Mouse (Mus musculus): ENCODE data around the gene Gtdc1. TPM values are rescaled to one million over a fixed set of nuclear protein-coding genes. Genes with fewer than 3 reads are reported as not detected.

Gtdc1 gene
- polyA plus RNA-seq, 1 experiment: 7.2 TPM

GRCm38 (mm10) chr2:44554716-44555115, 372.7 kb downstream of the Gtdc1 start:
- H3K4me3 ChIP-seq (ENCODE audit: insufficient read depth, low read depth, low read length): no peak overlapping the region
- TF ChIP-seq CTCF (conservative IDR thresholded peaks at IDR 0.05; ENCODE audit: insufficient read depth, insufficient read length, low read depth, low read length) (no peak), POLR2A (IDR thresholded peaks at IDR 0.05; ENCODE audit: low read depth, low read length) (no peak)
- H3K27ac ChIP-seq (ENCODE audit: insufficient read depth, low read depth, low read length): no peak overlapping the region
- H3K27me3 ChIP-seq (replicated peaks; ENCODE audit: control insufficient read depth, insufficient read depth, low read length): no peaks in the 10 kb centered on the region
- H3K4me1 ChIP-seq (ENCODE audit: control insufficient read depth, insufficient read depth, low read length): peaks cover 2% of the 10 kb centered on the region; the same call in 1 of the 2 replicates
- 76% methylated on average over 3 of the region's 3 CpGs for WGBS
- no peaks in the 10 kb centered on the region for H3K36me3 ChIP-seq (ENCODE audit: control insufficient read depth, insufficient read depth, low read length)
- DNase-seq: no peak

- peak overlapping the region; percentile 82 for H3K27ac ChIP-seq (ENCODE audit: insufficient read depth, low read depth, low read length)
- DNase-seq: peak; percentile 72
- no peaks in the 10 kb centered on the region for H3K27me3 ChIP-seq (replicated peaks; ENCODE audit: control insufficient read depth, insufficient read depth, low read length)
- H3K36me3 ChIP-seq (ENCODE audit: control insufficient read depth, insufficient read depth, low read length): no peaks in the 10 kb centered on the region
- no peak for TF ChIP-seq POLR2A (IDR thresholded peaks at IDR 0.05; ENCODE audit: low read depth, low read length)
- no peak for TF ChIP-seq CTCF (conservative IDR thresholded peaks at IDR 0.05; ENCODE audit: insufficient read depth, insufficient read length, low read depth, low read length)
- WGBS: 71% methylated on average over 6 of the region's 6 CpGs
- H3K4me1 ChIP-seq (ENCODE audit: control insufficient read depth, insufficient read depth, low read length): no peaks in the 10 kb centered on the region
- H3K4me3 ChIP-seq (ENCODE audit: insufficient read depth, low read depth, low read length): no peak overlapping the region
These were observed 378.1 kb downstream of the Gtdc1 start for GRCm38 (mm10) chr2:44549311-44549710.

- Histone ChIP-seq H3K4me3 (ENCODE audit: insufficient read depth, low read depth, low read length) (no peak overlapping the region), H3K27ac (ENCODE audit: insufficient read depth, low read depth, low read length) (no peak overlapping the region), H3K36me3 (ENCODE audit: control insufficient read depth, insufficient read depth, low read length) (no peaks in the 10 kb centered on the region), H3K4me1 (ENCODE audit: control insufficient read depth, insufficient read depth, low read length) (peaks cover 2% of the 10 kb centered on the region; the same call in 1 of the 2 replicates), H3K27me3 (replicated peaks; ENCODE audit: control insufficient read depth, insufficient read depth, low read length) (no peaks in the 10 kb centered on the region)
- no peak for TF ChIP-seq CTCF (conservative IDR thresholded peaks at IDR 0.05; ENCODE audit: insufficient read depth, insufficient read length, low read depth, low read length)
- TF ChIP-seq POLR2A (IDR thresholded peaks at IDR 0.05; ENCODE audit: low read depth, low read length): no peak
- no peak for DNase-seq
These were observed 384.7 kb downstream of the Gtdc1 start for GRCm38 (mm10) chr2:44542775-44543174.

GRCm38 (mm10) chr2:44541726-44542125, 385.7 kb downstream of the Gtdc1 start:
- peaks cover 2% of the 10 kb centered on the region; the same call in 1 of the 2 replicates for H3K4me1 ChIP-seq (ENCODE audit: control insufficient read depth, insufficient read depth, low read length)
- no peaks in the 10 kb centered on the region for H3K36me3 ChIP-seq (ENCODE audit: control insufficient read depth, insufficient read depth, low read length)
- 72% methylated on average over 6 of the region's 6 CpGs for WGBS
- H3K4me3 ChIP-seq (ENCODE audit: insufficient read depth, low read depth, low read length): no peak overlapping the region
- H3K27ac ChIP-seq (ENCODE audit: insufficient read depth, low read depth, low read length): no peak overlapping the region
- H3K27me3 ChIP-seq (replicated peaks; ENCODE audit: control insufficient read depth, insufficient read depth, low read length): no peaks in the 10 kb centered on the region
- TF ChIP-seq POLR2A (IDR thresholded peaks at IDR 0.05; ENCODE audit: low read depth, low read length): no peak
- no peak for TF ChIP-seq CTCF (conservative IDR thresholded peaks at IDR 0.05; ENCODE audit: insufficient read depth, insufficient read length, low read depth, low read length)
- DNase-seq: no peak

- H3K36me3 ChIP-seq (ENCODE audit: control insufficient read depth, insufficient read depth, low read length): no peaks in the 10 kb centered on the region
- no peaks in the 10 kb centered on the region for H3K27me3 ChIP-seq (replicated peaks; ENCODE audit: control insufficient read depth, insufficient read depth, low read length)
- TF ChIP-seq CTCF (conservative IDR thresholded peaks at IDR 0.05; ENCODE audit: insufficient read depth, insufficient read length, low read depth, low read length) (no peak), POLR2A (IDR thresholded peaks at IDR 0.05; ENCODE audit: low read depth, low read length) (no peak)
- peaks cover 2% of the 10 kb centered on the region; the same call in 1 of the 2 replicates for H3K4me1 ChIP-seq (ENCODE audit: control insufficient read depth, insufficient read depth, low read length)
- no peak overlapping the region for H3K4me3 ChIP-seq (ENCODE audit: insufficient read depth, low read depth, low read length)
- no peak overlapping the region for H3K27ac ChIP-seq (ENCODE audit: insufficient read depth, low read depth, low read length)
- WGBS: 57% methylated on average over 6 of the region's 6 CpGs
- peak; percentile 89 for DNase-seq
These were observed 386.6 kb downstream of the Gtdc1 start for GRCm38 (mm10) chr2:44540881-44541280.

- WGBS: 84% methylated on average over 5 of the region's 5 CpGs
- no peak for TF ChIP-seq CTCF (conservative IDR thresholded peaks at IDR 0.05; ENCODE audit: insufficient read depth, insufficient read length, low read depth, low read length)
- no peak for TF ChIP-seq POLR2A (IDR thresholded peaks at IDR 0.05; ENCODE audit: low read depth, low read length)
- no peak for DNase-seq
- Histone ChIP-seq H3K27me3 (replicated peaks; ENCODE audit: control insufficient read depth, insufficient read depth, low read length) (no peaks in the 10 kb centered on the region), H3K36me3 (ENCODE audit: control insufficient read depth, insufficient read depth, low read length) (no peaks in the 10 kb centered on the region), H3K27ac (ENCODE audit: insufficient read depth, low read depth, low read length) (no peak overlapping the region), H3K4me3 (ENCODE audit: insufficient read depth, low read depth, low read length) (no peak overlapping the region), H3K4me1 (ENCODE audit: control insufficient read depth, insufficient read depth, low read length) (peaks cover 2% of the 10 kb centered on the region; the same call in 1 of the 2 replicates)
These were observed 388.3 kb downstream of the Gtdc1 start for GRCm38 (mm10) chr2:44539121-44539634.

GRCm38 (mm10) chr2:44538135-44538534, 389.3 kb downstream of the Gtdc1 start:
- WGBS: 87% methylated on average over 4 of the region's 4 CpGs
- Histone ChIP-seq H3K36me3 (ENCODE audit: control insufficient read depth, insufficient read depth, low read length) (no peaks in the 10 kb centered on the region), H3K4me3 (ENCODE audit: insufficient read depth, low read depth, low read length) (no peak overlapping the region), H3K27ac (ENCODE audit: insufficient read depth, low read depth, low read length) (no peak overlapping the region), H3K4me1 (ENCODE audit: control insufficient read depth, insufficient read depth, low read length) (peaks cover 2% of the 10 kb centered on the region; the same call in 1 of the 2 replicates), H3K27me3 (replicated peaks; ENCODE audit: control insufficient read depth, insufficient read depth, low read length) (no peaks in the 10 kb centered on the region)
- TF ChIP-seq CTCF (conservative IDR thresholded peaks at IDR 0.05; ENCODE audit: insufficient read depth, insufficient read length, low read depth, low read length) (no peak), POLR2A (IDR thresholded peaks at IDR 0.05; ENCODE audit: low read depth, low read length) (no peak)
- DNase-seq: no peak
